ENCODE assay signal across 26 mouse cellular contexts in genomic region chr4:102715532-102715931, GRCm38 (mm10). TPM values are rescaled to one million over a fixed set of nuclear protein-coding genes. Genes with fewer than 3 reads are reported as not detected.
DNase-seq lines count a peak whose midpoint lies in the region; ATAC-seq and TF ChIP-seq lines count a peak whose summit lies in the region.
"Had no signal": no experiment of that assay in that cellular context is flagged by ENCODE, and none has a peak within 500 bp of the region (broad histone marks: within the 10 kb centered on the region; RNA-seq: fewer than 3 reads in every experiment).

No protein-coding gene starts in this region.

- H3K9me3 ChIP-seq in midbrain, postnatal 0 days (ENCODE audit: low read length) = no peaks in the 10 kb centered on the region
- H3K9me3 ChIP-seq in midbrain, embryonic 15.5 days = no peaks in the 10 kb centered on the region
- H3K9me3 ChIP-seq in MEL (replicated peaks; ENCODE audit: insufficient read depth, low read length) = no peaks in the 10 kb centered on the region
- H3K9me3 ChIP-seq: embryonic facial prominence, embryonic 13.5 days; forebrain, embryonic 10.5 days; forebrain, embryonic 15.5 days; hindbrain, embryonic 12.5 days; liver, embryonic 13.5 days; lung, embryonic 15.5 days had no signal

- no peaks in the 10 kb centered on the region for H3K79me2 ChIP-seq in MEL (ENCODE audit: control insufficient read depth, insufficient read depth, low read length, poor library complexity)

- TF ChIP-seq RAD21 in MEL (IDR thresholded peaks at IDR 0.05; ENCODE audit: low read depth, low read length) = peak; percentile 18

- H3K4me1 ChIP-seq in midbrain, postnatal 0 days (ENCODE audit: insufficient read depth, low read length) = no peaks in the 10 kb centered on the region
- no peaks in the 10 kb centered on the region for H3K4me1 ChIP-seq in midbrain, embryonic 15.5 days
- no peaks in the 10 kb centered on the region for H3K4me1 ChIP-seq in MEL (ENCODE audit: control insufficient read depth in 1 of 2, insufficient read depth in 2 of 2, low read length in 2 of 2)
- H3K4me1 ChIP-seq: embryonic facial prominence, embryonic 13.5 days; forebrain, embryonic 10.5 days; forebrain, embryonic 15.5 days; hindbrain, embryonic 12.5 days; liver, embryonic 13.5 days; lung, embryonic 15.5 days had no signal

- no peak for TF ChIP-seq EP300 in MEL (IDR thresholded peaks at IDR 0.05; ENCODE audit: low read depth in 1 of 2, low read length in 2 of 2)

- no peak for ATAC-seq in midbrain, postnatal 0 days (ENCODE audit: low FRiP score)
- ATAC-seq in midbrain, embryonic 15.5 days (replicated peaks) = no peak
- ATAC-seq in granulocyte monocyte progenitor cell, adult 5-6 weeks (replicated peaks; ENCODE audit: poor library complexity, severe bottlenecking) = no peak
- ATAC-seq: forebrain, embryonic 15.5 days; hindbrain, postnatal 0 days had no signal

- intact Hi-C loops in left cerebral cortex, adult 2 months (cut with DNase I) = no loop called here
- intact Hi-C loops in left cerebral cortex, postnatal 25 days (cut with DNase I) = no loop called here

- no peak for TF ChIP-seq POLR2A in MEL (IDR thresholded peaks at IDR 0.05; ENCODE audit: control insufficient read depth in 1 of 2, insufficient read depth in 1 of 2, low read depth in 1 of 2, low read length in 2 of 2, poor library complexity in 1 of 2)

- no peak overlapping the region for H3K27ac ChIP-seq in left cerebral cortex, adult 2 months
- H3K27ac ChIP-seq in midbrain, postnatal 0 days (ENCODE audit: low read depth, low read length) = no peak overlapping the region
- H3K27ac ChIP-seq in midbrain, embryonic 15.5 days = no peak overlapping the region
- no peak overlapping the region for H3K27ac ChIP-seq in MEL (ENCODE audit: control insufficient read depth, low read depth, low read length)
- H3K27ac ChIP-seq: embryonic facial prominence, embryonic 13.5 days; forebrain, embryonic 10.5 days; forebrain, embryonic 15.5 days; hindbrain, embryonic 12.5 days; hindbrain, postnatal 0 days; liver, embryonic 13.5 days; lung, embryonic 15.5 days had no signal

- H3K36me3 ChIP-seq in midbrain, postnatal 0 days (ENCODE audit: insufficient read depth, low read length) = no peaks in the 10 kb centered on the region
- H3K36me3 ChIP-seq in midbrain, embryonic 15.5 days (replicated peaks) = no peaks in the 10 kb centered on the region
- H3K36me3 ChIP-seq in MEL (ENCODE audit: control insufficient read depth in 1 of 2, insufficient read depth in 2 of 2, low read length in 2 of 2) = no peaks in the 10 kb centered on the region
- H3K36me3 ChIP-seq in splenic B cell, adult 2 months (ENCODE audit: control insufficient read depth, insufficient read depth, low read length, poor library complexity, severe bottlenecking) = no peaks in the 10 kb centered on the region
- H3K36me3 ChIP-seq: embryonic facial prominence, embryonic 13.5 days; forebrain, embryonic 10.5 days; forebrain, embryonic 15.5 days; hindbrain, embryonic 12.5 days; liver, embryonic 13.5 days; lung, embryonic 15.5 days had no signal

- no peaks in the 10 kb centered on the region for H3K27me3 ChIP-seq in midbrain, postnatal 0 days (ENCODE audit: insufficient read depth, low read length)
- no peaks in the 10 kb centered on the region for H3K27me3 ChIP-seq in midbrain, embryonic 15.5 days (replicated peaks)
- H3K27me3 ChIP-seq in MEL (ENCODE audit: control insufficient read depth in 1 of 2, insufficient read depth in 2 of 2, low read length in 2 of 2) = no peaks in the 10 kb centered on the region
- H3K27me3 ChIP-seq in splenic B cell, adult 2 months (ENCODE audit: control insufficient read depth, insufficient read depth, low read length, poor library complexity, severe bottlenecking) = no peaks in the 10 kb centered on the region
- H3K27me3 ChIP-seq: embryonic facial prominence, embryonic 13.5 days; forebrain, embryonic 15.5 days; hindbrain, embryonic 12.5 days; liver, embryonic 13.5 days; lung, embryonic 15.5 days had no signal

- no peak overlapping the region for H3K4me3 ChIP-seq in left cerebral cortex, adult 2 months
- H3K4me3 ChIP-seq in midbrain, postnatal 0 days (ENCODE audit: low read depth, low read length) = no peak overlapping the region
- no peak overlapping the region for H3K4me3 ChIP-seq in midbrain, embryonic 15.5 days
- H3K4me3 ChIP-seq in MEL (ENCODE audit: control insufficient read depth in 1 of 2, insufficient read depth in 1 of 2, low read depth in 2 of 2, low read length in 2 of 2) = no peak overlapping the region
- H3K4me3 ChIP-seq: embryonic facial prominence, embryonic 13.5 days; forebrain, embryonic 10.5 days; forebrain, embryonic 15.5 days; hindbrain, embryonic 12.5 days; liver, embryonic 13.5 days; lung, embryonic 15.5 days had no signal

- TF ChIP-seq CTCF in left cerebral cortex, adult 2 months (IDR thresholded peaks at IDR 0.05) = peak; percentile 30
- TF ChIP-seq CTCF in midbrain, postnatal 0 days (IDR thresholded peaks at IDR 0.05) = 0 out of 2 replicates have a peak, but pooled peaks have one; percentile 14
- TF ChIP-seq CTCF in MEL (IDR thresholded peaks at IDR 0.05 in 2 of 3, conservative IDR thresholded peaks at IDR 0.05 in 1 of 3; ENCODE audit: control insufficient read depth in 1 of 3, insufficient read depth in 1 of 3, low read depth in 2 of 3, low read length in 3 of 3, poor library complexity in 1 of 3, severe bottlenecking in 1 of 3) = no peak

- DNase-seq in left cerebral cortex, adult 2 months (ENCODE audit: extremely low spot score in 1 of 2, low spot score in 2 of 2) = no peak
- no peak for DNase-seq in left cerebral cortex, postnatal 25 days (ENCODE audit: low spot score in 2 of 2)
- no peak for DNase-seq in midbrain, postnatal 0 days (ENCODE audit: low spot score)
- DNase-seq in MEL (ENCODE audit: low read depth, low spot score) = no peak
- DNase-seq in splenic B cell, adult 2 months (ENCODE audit: low read depth, low spot score) = peak; percentile 4
- no peak for DNase-seq in cerebellum, adult 18-20 months
- DNase-seq: adrenal gland, postnatal 10 days; cerebellum, adult 11 months; cerebellum, adult 9-11 months; heart, postnatal 36 days; kidney, adult 11 months; kidney, postnatal 14 days; left cerebral cortex, postnatal 4 days; liver, embryonic 13.5 days; midbrain, embryonic 14.5 days; right cerebral cortex, postnatal 25 days; spleen, adult 18-20 months had no signal

- H3K4me2 ChIP-seq in midbrain, postnatal 0 days (ENCODE audit: low read depth, low read length, poor library complexity, severe bottlenecking) = no peak overlapping the region
- H3K4me2 ChIP-seq in midbrain, embryonic 15.5 days = no peak overlapping the region
- H3K4me2 ChIP-seq: embryonic facial prominence, embryonic 13.5 days; forebrain, embryonic 15.5 days; heart, embryonic 11.5 days; hindbrain, embryonic 12.5 days; liver, embryonic 13.5 days; lung, embryonic 15.5 days had no signal

- H3K9ac ChIP-seq in midbrain, postnatal 0 days (replicated peaks; ENCODE audit: low read length, poor library complexity, severe bottlenecking) = no peak overlapping the region
- H3K9ac ChIP-seq in midbrain, embryonic 15.5 days = no peak overlapping the region
- no peak overlapping the region for H3K9ac ChIP-seq in MEL (ENCODE audit: control insufficient read depth, low read depth, low read length, poor library complexity, severe bottlenecking)
- H3K9ac ChIP-seq: embryonic facial prominence, embryonic 13.5 days; forebrain, embryonic 15.5 days; hindbrain, embryonic 12.5 days; liver, embryonic 13.5 days; lung, embryonic 15.5 days had no signal

TF ChIP-seq in MEL, 35 proteins besides CTCF, POLR2A, EP300 and RAD21:
- TF ChIP-seq CHD1 (IDR thresholded peaks at IDR 0.05; ENCODE audit: low read depth, low read length) (no peak), ZNF384 (IDR thresholded peaks at IDR 0.05; ENCODE audit: low read depth, low read length) (no peak), E2F4 (IDR thresholded peaks at IDR 0.05; ENCODE audit: borderline replicate concordance, low read depth, low read length) (no peak), MAX (IDR thresholded peaks at IDR 0.05; ENCODE audit: low read length) (no peak), BHLHE40 (IDR thresholded peaks at IDR 0.05; ENCODE audit: borderline replicate concordance, low read depth, low read length) (no peak), POLR2AphosphoS5 (IDR thresholded peaks at IDR 0.05; ENCODE audit: borderline replicate concordance, low read depth, low read length) (no peak), ZKSCAN1 (IDR thresholded peaks at IDR 0.05; ENCODE audit: low read depth, low read length) (no peak)

RNA-seq across cellular contexts. Expression of gene Sgip1, which starts 25.6 kb away (rescaled TPM):
- 100 to 1,000 TPM; 293 to 300 TPM for total RNA-seq in left cerebral cortex, adult 2 months (2021)
- 100 to 1,000 TPM; 293 to 306 TPM for total RNA-seq in left cerebral cortex, postnatal 25 days (2021)
- total RNA-seq in midbrain, postnatal 0 days (2014; rRNA removed) = 51.4 and 62.6 TPM in 2 replicates
- polyA plus RNA-seq in midbrain, postnatal 0 days (2015; fragmentation: Nextera tagmentation; extraction: Ambion mirVana) = 58.7 and 78.0 TPM in 2 replicates
- polyA plus RNA-seq in midbrain, embryonic 15.5 days (2015; fragmentation: Nextera tagmentation; extraction: Ambion mirVana) = 67.5 and 75.2 TPM in 2 replicates
- 0.92 and 1.0 TPM in 2 replicates for total RNA-seq in MEL (2012; rRNA removed)
- 1 to 10 TPM in 1 of 2 experiments, not detected in 1; 5.6 TPM for polyA plus RNA-seq in MEL (2012; ENCODE audit: insufficient read depth in 1 of 2, insufficient read length in 2 of 2, low read depth in 1 of 2, low replicate concordance in 2 of 2, missing spikeins in 1 of 2)
- total RNA-seq in granulocyte monocyte progenitor cell, adult 5-6 weeks (2014; fragmentation: Nextera tagmentation) = 3.4 and 9.2 TPM in 2 replicates
- 10.4 and 17.0 TPM in 2 replicates for total RNA-seq in granulocyte monocyte progenitor cell, adult 5-6 weeks (2017)

Comparison
In these comparisons a context has a peak if more than half of its experiments do, and no peak if none do; other contexts are left out.
1. CTCF ChIP-seq: peak in left cerebral cortex, adult 2 months (single experiment) and midbrain, postnatal 0 days (single experiment); none in MEL (0 of 3).